In the genomic region with DNA sequence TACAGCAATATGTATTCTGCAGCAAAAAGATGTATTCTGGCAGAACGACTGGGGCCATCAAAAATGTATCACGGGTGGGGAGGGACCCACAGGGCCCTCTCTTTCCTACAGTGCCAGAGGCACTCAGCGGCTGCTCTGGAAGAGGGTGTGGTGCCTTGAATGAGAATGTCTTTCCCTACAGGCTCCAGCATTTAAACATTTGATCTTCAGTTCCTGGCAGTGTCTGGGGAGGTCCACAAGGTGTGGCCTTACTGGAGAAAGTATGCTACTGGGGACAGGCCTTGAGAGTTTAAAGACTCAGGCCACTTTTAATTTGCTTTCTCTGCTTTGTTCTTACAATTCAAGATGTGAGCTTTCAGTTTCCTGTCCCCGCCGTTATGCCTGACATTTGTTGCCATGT, we compare ENCODE assay signal across 26 mouse cellular contexts. TPM values are rescaled to one million over a fixed set of nuclear protein-coding genes. Genes with fewer than 3 reads are reported as not detected.
"Had no signal": no experiment of that assay in that cellular context is flagged by ENCODE, and none has a peak within 500 bp of the region (broad histone marks: within the 10 kb centered on the region; RNA-seq: fewer than 3 reads in every experiment).

No protein-coding gene starts in this region.

- H3K27ac ChIP-seq: embryonic facial prominence, embryonic 10.5 days; embryonic facial prominence, embryonic 12.5 days; embryonic facial prominence, embryonic 13.5 days; embryonic facial prominence, embryonic 15.5 days; forebrain, embryonic 10.5 days; forebrain, embryonic 12.5 days; forebrain, embryonic 13.5 days; forebrain, embryonic 15.5 days; gastrocnemius, adult 2 months; heart, adult 2 months; heart, embryonic 10.5 days had no signal

- DNase-seq: cerebellum, postnatal 10 days; cerebellum, postnatal 14 days; cerebellum, postnatal 25 days; cerebellum, postnatal 36 days; embryo, embryonic 11 days; forebrain, postnatal 0 days; gastrocnemius, adult 2 months; gastrocnemius, postnatal 10 days; gastrocnemius, postnatal 14 days; gastrocnemius, postnatal 25 days; gastrocnemius, postnatal 36 days; heart, adult 18-20 months; heart, adult 2 months had no signal

- H3K4me3 ChIP-seq: embryonic facial prominence, embryonic 10.5 days; embryonic facial prominence, embryonic 12.5 days; embryonic facial prominence, embryonic 13.5 days; embryonic facial prominence, embryonic 15.5 days; erythroblast, embryonic 14.5 days; forebrain, embryonic 10.5 days; forebrain, embryonic 12.5 days; forebrain, embryonic 13.5 days; forebrain, embryonic 15.5 days; gastrocnemius, adult 2 months; heart, adult 2 months; heart, embryonic 10.5 days had no signal

RNA-seq across cellular contexts. Expression of a gene that starts 25.9 kb away (rescaled TPM):
- total RNA-seq: common myeloid progenitor, adult 5-6 weeks; gastrocnemius, adult 18-20 months; gastrocnemius, postnatal 25 days; gastrocnemius, postnatal 36 days; gastrocnemius, postnatal 4 days; heart, adult 18-20 months had no signal
